Mouse (Mus musculus): ENCODE measurements around the gene Abi3. TPM values are rescaled to one million over a fixed set of nuclear protein-coding genes. Genes with fewer than 3 reads are reported as not detected.

Gene Abi3
- polyA plus RNA-seq, 1 experiment = 166 TPM

- Histone ChIP-seq H3K36me3 (ENCODE audit: control insufficient read depth, insufficient read depth, low read length) (no peaks in the 10 kb centered on the region), H3K27me3 (ENCODE audit: control insufficient read depth, insufficient read depth, low read length) (peaks cover 9% of the 10 kb centered on the region), H3K4me1 (ENCODE audit: control insufficient read depth, insufficient read depth, insufficient read length) (peaks cover 3% of the 10 kb centered on the region; the same call in 1 of the 2 replicates), H3K27ac (ENCODE audit: insufficient read depth, low read length) (no peak overlapping the region), H3K4me3 (ENCODE audit: extremely low read depth, insufficient read depth, insufficient read length) (no peak overlapping the region)
- WGBS = 82% methylated on average over 8 of the region's 8 CpGs
- no peak for DNase-seq (ENCODE audit: low read depth in 1 of 2, low spot score in 2 of 2)
- TF ChIP-seq CTCF (IDR thresholded peaks at IDR 0.05; ENCODE audit: extremely low read depth, insufficient read depth, insufficient read length, insufficient replicate concordance) = no peak
- TF ChIP-seq POLR2A (IDR thresholded peaks at IDR 0.05; ENCODE audit: low read depth, low read length) = no peak
These were observed 49.2 kb downstream of the Abi3 start for GRCm38 (mm10) chr11:95792950-95793509.

GRCm38 (mm10) chr11:95791787-95792186, 50.5 kb downstream of the Abi3 start:
- H3K27me3 ChIP-seq (ENCODE audit: control insufficient read depth, insufficient read depth, low read length) = peaks cover 7% of the 10 kb centered on the region
- no peaks in the 10 kb centered on the region for H3K36me3 ChIP-seq (ENCODE audit: control insufficient read depth, insufficient read depth, low read length)
- H3K27ac ChIP-seq (ENCODE audit: insufficient read depth, low read length) = no peak overlapping the region
- peaks cover 3% of the 10 kb centered on the region; the same call in 1 of the 2 replicates for H3K4me1 ChIP-seq (ENCODE audit: control insufficient read depth, insufficient read depth, insufficient read length)
- WGBS = 87% methylated on average over 13 of the region's 13 CpGs
- no peak for TF ChIP-seq POLR2A (IDR thresholded peaks at IDR 0.05; ENCODE audit: low read depth, low read length)
- DNase-seq (ENCODE audit: low read depth in 1 of 2, low spot score in 2 of 2) = no peak
- H3K4me3 ChIP-seq (ENCODE audit: extremely low read depth, insufficient read depth, insufficient read length) = no peak overlapping the region

GRCm38 (mm10) chr11:95789451-95789891, 52.8 kb downstream of the Abi3 start:
- H3K4me1 ChIP-seq (ENCODE audit: control insufficient read depth, insufficient read depth, insufficient read length) = no peaks in the 10 kb centered on the region
- no peaks in the 10 kb centered on the region for H3K36me3 ChIP-seq (ENCODE audit: control insufficient read depth, insufficient read depth, low read length)
- no peak overlapping the region for H3K4me3 ChIP-seq (ENCODE audit: extremely low read depth, insufficient read depth, insufficient read length)
- TF ChIP-seq CTCF (IDR thresholded peaks at IDR 0.05; ENCODE audit: extremely low read depth, insufficient read depth, insufficient read length, insufficient replicate concordance) (no peak), POLR2A (IDR thresholded peaks at IDR 0.05; ENCODE audit: low read depth, low read length) (no peak)
- H3K27ac ChIP-seq (ENCODE audit: insufficient read depth, low read length) = no peak overlapping the region
- WGBS = 91% methylated on average over 8 of the region's 8 CpGs
- DNase-seq (ENCODE audit: low read depth in 1 of 2, low spot score in 2 of 2) = no peak
- H3K27me3 ChIP-seq (ENCODE audit: control insufficient read depth, insufficient read depth, low read length) = peaks cover 1% of the 10 kb centered on the region; the same call in 1 of the 2 replicates

- TF ChIP-seq CTCF (IDR thresholded peaks at IDR 0.05; ENCODE audit: extremely low read depth, insufficient read depth, insufficient read length, insufficient replicate concordance) (no peak), POLR2A (IDR thresholded peaks at IDR 0.05; ENCODE audit: low read depth, low read length) (no peak)
- DNase-seq (ENCODE audit: low read depth in 1 of 2, low spot score in 2 of 2) = no peak
- 89% methylated on average over 6 of the region's 6 CpGs for WGBS
- H3K4me3 ChIP-seq (ENCODE audit: extremely low read depth, insufficient read depth, insufficient read length) = no peak overlapping the region
- H3K27me3 ChIP-seq (ENCODE audit: control insufficient read depth, insufficient read depth, low read length) = no peaks in the 10 kb centered on the region
- H3K4me1 ChIP-seq (ENCODE audit: control insufficient read depth, insufficient read depth, insufficient read length) = no peaks in the 10 kb centered on the region
- H3K36me3 ChIP-seq (ENCODE audit: control insufficient read depth, insufficient read depth, low read length) = no peaks in the 10 kb centered on the region
- H3K27ac ChIP-seq (ENCODE audit: insufficient read depth, low read length) = no peak overlapping the region
These were observed 55.8 kb downstream of the Abi3 start for GRCm38 (mm10) chr11:95786511-95786910.

DNA sequence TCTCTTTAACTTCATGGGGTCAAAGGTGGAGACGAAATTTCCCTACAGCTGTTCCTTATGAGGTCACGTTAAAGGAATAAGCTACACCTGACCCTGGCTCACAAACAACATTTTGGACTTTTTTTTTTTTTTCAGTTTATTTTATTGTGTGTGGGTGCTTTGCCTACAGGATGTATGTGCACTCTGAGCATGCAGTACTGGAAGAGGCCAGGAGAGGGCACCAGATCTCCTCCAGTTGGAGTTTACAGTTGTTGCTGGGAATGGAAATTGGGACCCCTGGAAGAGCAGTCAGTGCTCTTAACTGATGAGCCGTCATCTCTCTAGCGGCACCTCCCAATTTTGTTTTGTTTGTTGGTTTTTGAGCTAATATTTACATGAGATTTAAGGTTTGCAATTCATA, 56.6 kb downstream of the Abi3 start:
- Histone ChIP-seq H3K4me3 (ENCODE audit: extremely low read depth, insufficient read depth, insufficient read length) (no peak overlapping the region), H3K27ac (ENCODE audit: insufficient read depth, low read length) (no peak overlapping the region), H3K36me3 (ENCODE audit: control insufficient read depth, insufficient read depth, low read length) (no peaks in the 10 kb centered on the region), H3K27me3 (ENCODE audit: control insufficient read depth, insufficient read depth, low read length) (no peaks in the 10 kb centered on the region), H3K4me1 (ENCODE audit: control insufficient read depth, insufficient read depth, insufficient read length) (no peaks in the 10 kb centered on the region)
- 97% methylated on average over 4 of the region's 4 CpGs for WGBS
- TF ChIP-seq POLR2A (IDR thresholded peaks at IDR 0.05; ENCODE audit: low read depth, low read length) (no peak), CTCF (IDR thresholded peaks at IDR 0.05; ENCODE audit: extremely low read depth, insufficient read depth, insufficient read length, insufficient replicate concordance) (0 out of 2 replicates have a peak, but pooled peaks have one; percentile 3)
- no peak for DNase-seq (ENCODE audit: low read depth in 1 of 2, low spot score in 2 of 2)

DNA sequence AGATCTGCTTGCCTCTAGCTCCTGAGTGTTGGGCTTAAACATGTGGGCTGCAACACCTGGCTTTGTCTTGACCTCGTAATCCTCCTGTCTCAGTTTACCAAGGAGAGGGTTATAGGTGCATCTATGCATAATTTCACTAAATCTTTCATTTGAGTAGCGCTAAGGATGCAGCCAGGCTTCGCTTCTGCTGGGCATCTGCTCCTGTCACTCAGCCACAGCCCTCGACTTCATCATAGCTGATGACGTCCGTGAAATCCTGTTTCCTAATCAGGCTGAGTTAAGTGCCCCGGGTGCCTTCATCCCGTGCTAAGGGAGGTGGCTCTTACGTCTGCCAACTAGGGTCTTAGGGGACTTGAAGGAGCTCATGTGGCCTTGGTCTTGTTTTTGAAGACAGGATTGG, 58.3 kb downstream of the Abi3 start:
- H3K4me3 ChIP-seq (ENCODE audit: extremely low read depth, insufficient read depth, insufficient read length) = no peak overlapping the region
- WGBS = 92% methylated on average over 9 of the region's 9 CpGs
- TF ChIP-seq CTCF (IDR thresholded peaks at IDR 0.05; ENCODE audit: extremely low read depth, insufficient read depth, insufficient read length, insufficient replicate concordance) (no peak), POLR2A (IDR thresholded peaks at IDR 0.05; ENCODE audit: low read depth, low read length) (no peak)
- no peaks in the 10 kb centered on the region for H3K36me3 ChIP-seq (ENCODE audit: control insufficient read depth, insufficient read depth, low read length)
- DNase-seq (ENCODE audit: low read depth in 1 of 2, low spot score in 2 of 2) = no peak
- no peak overlapping the region for H3K27ac ChIP-seq (ENCODE audit: insufficient read depth, low read length)
- H3K4me1 ChIP-seq (ENCODE audit: control insufficient read depth, insufficient read depth, insufficient read length) = no peaks in the 10 kb centered on the region
- no peaks in the 10 kb centered on the region for H3K27me3 ChIP-seq (ENCODE audit: control insufficient read depth, insufficient read depth, low read length)

DNA sequence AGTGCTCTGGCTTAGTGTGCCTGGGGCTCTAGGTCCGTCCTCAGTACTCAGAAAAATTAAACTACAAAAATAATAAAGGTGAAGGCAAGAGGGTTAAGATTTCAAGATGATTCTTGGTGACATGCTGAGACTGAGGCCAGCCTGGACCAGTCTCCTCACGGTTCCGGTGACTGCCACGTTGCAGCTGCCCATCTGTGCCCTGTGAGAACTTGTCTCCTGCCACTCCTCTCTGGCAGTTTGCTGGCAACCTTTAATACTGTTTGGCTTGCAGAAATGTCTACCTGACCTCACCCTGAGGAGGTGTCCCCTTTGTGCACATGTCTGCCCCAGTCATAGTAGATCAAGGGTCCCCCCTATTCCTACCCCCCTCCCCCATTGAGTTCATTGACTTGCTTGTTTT, 58.8 kb downstream of the Abi3 start:
- Histone ChIP-seq H3K36me3 (ENCODE audit: control insufficient read depth, insufficient read depth, low read length) (no peaks in the 10 kb centered on the region), H3K27me3 (ENCODE audit: control insufficient read depth, insufficient read depth, low read length) (no peaks in the 10 kb centered on the region), H3K27ac (ENCODE audit: insufficient read depth, low read length) (no peak overlapping the region), H3K4me3 (ENCODE audit: extremely low read depth, insufficient read depth, insufficient read length) (no peak overlapping the region), H3K4me1 (ENCODE audit: control insufficient read depth, insufficient read depth, insufficient read length) (no peaks in the 10 kb centered on the region)
- WGBS = 82% methylated on average over 4 of the region's 4 CpGs
- TF ChIP-seq POLR2A (IDR thresholded peaks at IDR 0.05; ENCODE audit: low read depth, low read length) (no peak), CTCF (IDR thresholded peaks at IDR 0.05; ENCODE audit: extremely low read depth, insufficient read depth, insufficient read length, insufficient replicate concordance) (no peak)
- no peak for DNase-seq (ENCODE audit: low read depth in 1 of 2, low spot score in 2 of 2)
